Mouse (Mus musculus) forebrain, embryonic 14.5 days (tissue): ENCODE results near the gene Rps28. TPM values are rescaled to one million over a fixed set of nuclear protein-coding genes. Genes with fewer than 3 reads are reported as not detected.
A peak's percentile ranks its signal among the peaks of the same experiment; 100 is the strongest.
"Not testable (repeated sequence)": the region's sequence is repeated elsewhere in the genome, so short reads cannot be mapped to it uniquely, and the experiment has no call there.

Experiments
- ATAC-seq: fragments of 200-750 bp; cut with Nextera tagmentation; 2 replicates; pipeline ENCODE4 v1.8.0; 2017; ENCODE audit warnings: mild to moderate bottlenecking, moderate library complexity
- DNase-seq: peaks from one replicate; pipeline ENCODE4 v3.0.0-alpha.2; 2015; ENCODE audit warnings: low spot score
- H3K27ac ChIP-seq: fragments of 300-500 bp; sonication (generic); 2 replicates; pipeline ENCODE4 v1.5.1; 2014; ENCODE audit warnings: low read depth, mild to moderate bottlenecking, control low read depth, low read length, moderate library complexity
- H3K27me3 ChIP-seq: fragments of 300-500 bp; sonication (generic); replicated peaks from 2 replicates; pipeline ENCODE4 v1.6.1; 2014; ENCODE audit warnings: low read length, control low read depth, mixed read lengths; ENCODE audit not compliant: control insufficient read depth, insufficient read depth
- H3K36me3 ChIP-seq: fragments of 300-500 bp; sonication (generic); 2 replicates; pipeline ENCODE4 v1.6.1; 2014; ENCODE audit warnings: low read length, control low read depth; ENCODE audit not compliant: control insufficient read depth, insufficient read depth
- H3K4me1 ChIP-seq: fragments of 300-500 bp; sonication (generic); 2 replicates; pipeline ENCODE4 v1.6.1; 2014; ENCODE audit warnings: antibody characterized with exemption, low read length, control low read depth; ENCODE audit not compliant: control insufficient read depth, insufficient read depth
- H3K4me2 ChIP-seq: fragments of 300-500 bp; sonication (generic); 2 replicates; pipeline ENCODE4 v1.6.1; 2014; ENCODE audit warnings: mild to moderate bottlenecking, control low read depth, low read length
- H3K4me3 ChIP-seq: fragments of 300-500 bp; sonication (generic); 2 replicates; pipeline ENCODE4 v1.5.1; 2014; ENCODE audit warnings: low read depth, low read length, control low read depth
- H3K9ac ChIP-seq: fragments of 300-500 bp; sonication (generic); 2 replicates; pipeline ENCODE4 v1.6.1; 2014; ENCODE audit warnings: mild to moderate bottlenecking, low read length, control low read depth, moderate library complexity
- H3K9me3 ChIP-seq: fragments of 300-500 bp; sonication (generic); replicated peaks from 2 replicates; pipeline ENCODE4 v1.6.1; 2016; ENCODE audit warnings: low read length, control low read depth, mixed read lengths; ENCODE audit not compliant: control insufficient read depth
- WGBS: fragments of 180-500 bp; shearing (Covaris S2); extraction: QIAGEN DNeasy Blood & Tissue Kit; methylation state at CpG from one replicate; pipeline ENCODE4 v1.1.7; 2014; 5-methylcytosine and 5-hydroxymethylcytosine counted together
- polyA plus RNA-seq: library from polyadenylated mRNA; unstranded; fragments of >200 nt; fragmentation: Nextera tagmentation; extraction: Ambion mirVana; gene quantifications from 2 replicates; pipeline ENCODE4 v1.2.1, GENCODE M21; 2014

The Rps28 gene
- polyA plus RNA-seq, 1 experiment from 2014 or later, result 885 TPM

- Histone ChIP-seq H3K4me1 (peaks cover 4% of the 10 kb centered on the region; the same call in 1 of the 2 replicates), H3K9ac (no peak overlapping the region), H3K27ac (no peak overlapping the region), H3K9me3 (no peaks in the 10 kb centered on the region), H3K36me3 (peaks cover 65% of the 10 kb centered on the region), H3K4me3 (no peak overlapping the region), H3K27me3 (no peaks in the 10 kb centered on the region), H3K4me2 (no peak overlapping the region)
- DNase-seq, result no peak
- WGBS, result 86% methylated on average over 10 of the region's 10 CpGs
- no peak for ATAC-seq
These were observed 5.2 kb upstream of the Rps28 start for GRCm38 (mm10) chr17:33829561-33829960.

- peak overlapping the region; percentile 13; the same call in 1 of the 2 replicates for H3K9ac ChIP-seq
- H3K27me3 ChIP-seq, result no peaks in the 10 kb centered on the region
- H3K4me1 ChIP-seq, result peaks cover 4% of the 10 kb centered on the region; the same call in 1 of the 2 replicates
- H3K4me2 ChIP-seq, result no peak overlapping the region
- ATAC-seq (no peak), DNase-seq (peak; percentile 17)
- H3K4me3 ChIP-seq, result no peak overlapping the region
- no peak overlapping the region for H3K27ac ChIP-seq
- WGBS, result 29% methylated on average over 2 of the region's 2 CpGs
- no peaks in the 10 kb centered on the region for H3K9me3 ChIP-seq
- H3K36me3 ChIP-seq, result peaks cover 58% of the 10 kb centered on the region
These were observed 4.5 kb upstream of the Rps28 start for GRCm38 (mm10) chr17:33828892-33829291.

GRCm38 (mm10) chr17:33826850-33827249 lies 2.5 kb upstream of the Rps28 start:
- no peak for ATAC-seq
- H3K9ac ChIP-seq, result no peak overlapping the region
- no peak overlapping the region for H3K27ac ChIP-seq
- H3K9me3 ChIP-seq, result no peaks in the 10 kb centered on the region
- H3K27me3 ChIP-seq, result no peaks in the 10 kb centered on the region
- peaks cover 56% of the 10 kb centered on the region for H3K36me3 ChIP-seq
- no peak overlapping the region for H3K4me2 ChIP-seq
- H3K4me3 ChIP-seq, result no peak overlapping the region
- WGBS, result 0% methylated on average over 3 of the region's 3 CpGs
- DNase-seq, result peak; percentile 88
- peaks cover 12% of the 10 kb centered on the region for H3K4me1 ChIP-seq

GRCm38 (mm10) chr17:33825462-33825861 lies 1.1 kb upstream of the Rps28 start:
- DNase-seq, result no peak
- H3K4me1 ChIP-seq, result peaks cover 12% of the 10 kb centered on the region
- no peaks in the 10 kb centered on the region for H3K27me3 ChIP-seq
- peak overlapping the region; percentile 72 for H3K4me2 ChIP-seq
- H3K4me3 ChIP-seq, result peak overlapping the region; percentile 65
- 87% methylated on average over 8 of the region's 8 CpGs for WGBS
- peaks cover 58% of the 10 kb centered on the region for H3K36me3 ChIP-seq
- H3K9ac ChIP-seq, result 0 out of 2 replicates have a peak overlapping the region, but pooled peaks have one; percentile 18
- no peaks in the 10 kb centered on the region for H3K9me3 ChIP-seq
- H3K27ac ChIP-seq, result no peak overlapping the region
- no peak for ATAC-seq

GRCm38 (mm10) chr17:33824997-33825330 lies 602 bp upstream of the Rps28 start:
- H3K4me3 ChIP-seq, result peak overlapping the region; percentile 65
- peaks cover 58% of the 10 kb centered on the region for H3K36me3 ChIP-seq
- WGBS, result 5% methylated on average over 6 of the region's 6 CpGs
- H3K4me2 ChIP-seq, result peak overlapping the region; percentile 72
- H3K9me3 ChIP-seq, DNase-seq, H3K27me3 ChIP-seq, ATAC-seq: not testable (repeated sequence)
- peak overlapping the region; percentile 56; the same call in 1 of the 2 replicates for H3K27ac ChIP-seq
- H3K4me1 ChIP-seq, result peaks cover 12% of the 10 kb centered on the region
- peak overlapping the region; percentile 78 for H3K9ac ChIP-seq

- H3K4me3 ChIP-seq, result peak overlapping the region; percentile 65
- H3K27me3 ChIP-seq, ATAC-seq, DNase-seq, H3K9me3 ChIP-seq, H3K27ac ChIP-seq: not testable (repeated sequence)
- H3K4me1 ChIP-seq, result peaks cover 14% of the 10 kb centered on the region
- WGBS, result 84% methylated on average over 8 of the region's 8 CpGs
- peak overlapping the region; percentile 75 for H3K9ac ChIP-seq
- peak overlapping the region; percentile 93 for H3K4me2 ChIP-seq
- H3K36me3 ChIP-seq, result peaks cover 54% of the 10 kb centered on the region
These were observed 1.2 kb downstream of the Rps28 start for GRCm38 (mm10) chr17:33823171-33823570.

- Histone ChIP-seq H3K9me3 (no peaks in the 10 kb centered on the region), H3K27ac (no peak overlapping the region), H3K4me3 (no peak overlapping the region), H3K4me1 (peaks cover 17% of the 10 kb centered on the region), H3K4me2 (peak overlapping the region; percentile 93; the same call in 1 of the 2 replicates), H3K36me3 (peaks cover 50% of the 10 kb centered on the region), H3K27me3 (no peaks in the 10 kb centered on the region), H3K9ac (peak overlapping the region; percentile 26; the same call in 1 of the 2 replicates)
- DNase-seq (no peak), ATAC-seq (no peak)
- 87% methylated on average over 1 of the region's 1 CpGs for WGBS
These were observed 1.9 kb downstream of the Rps28 start for GRCm38 (mm10) chr17:33822436-33822959.

GRCm38 (mm10) chr17:33817969-33818643 lies 6.3 kb downstream of the Rps28 start:
- peaks cover 45% of the 10 kb centered on the region for H3K36me3 ChIP-seq
- DNase-seq (no peak), ATAC-seq (peak; percentile 2; the same call in 1 of the 2 replicates)
- peak overlapping the region; percentile 95 for H3K4me2 ChIP-seq
- no peaks in the 10 kb centered on the region for H3K9me3 ChIP-seq
- H3K4me1 ChIP-seq, result peaks cover 13% of the 10 kb centered on the region
- no peaks in the 10 kb centered on the region for H3K27me3 ChIP-seq
- 19% methylated on average over 33 of the region's 33 CpGs for WGBS
- peak overlapping the region; percentile 86 for H3K27ac ChIP-seq
- peak overlapping the region; percentile 89 for H3K9ac ChIP-seq
- H3K4me3 ChIP-seq, result peak overlapping the region; percentile 44
